Mouse (Mus musculus) brain, adult 2 months (tissue): ENCODE results near the gene Kirrel.

ENCODE experiments used
- DNase-seq: peaks from one replicate; pipeline ENCODE4 v3.0.0; 2011; ENCODE audit warnings: low read depth, low spot score

Kirrel gene

DNA sequence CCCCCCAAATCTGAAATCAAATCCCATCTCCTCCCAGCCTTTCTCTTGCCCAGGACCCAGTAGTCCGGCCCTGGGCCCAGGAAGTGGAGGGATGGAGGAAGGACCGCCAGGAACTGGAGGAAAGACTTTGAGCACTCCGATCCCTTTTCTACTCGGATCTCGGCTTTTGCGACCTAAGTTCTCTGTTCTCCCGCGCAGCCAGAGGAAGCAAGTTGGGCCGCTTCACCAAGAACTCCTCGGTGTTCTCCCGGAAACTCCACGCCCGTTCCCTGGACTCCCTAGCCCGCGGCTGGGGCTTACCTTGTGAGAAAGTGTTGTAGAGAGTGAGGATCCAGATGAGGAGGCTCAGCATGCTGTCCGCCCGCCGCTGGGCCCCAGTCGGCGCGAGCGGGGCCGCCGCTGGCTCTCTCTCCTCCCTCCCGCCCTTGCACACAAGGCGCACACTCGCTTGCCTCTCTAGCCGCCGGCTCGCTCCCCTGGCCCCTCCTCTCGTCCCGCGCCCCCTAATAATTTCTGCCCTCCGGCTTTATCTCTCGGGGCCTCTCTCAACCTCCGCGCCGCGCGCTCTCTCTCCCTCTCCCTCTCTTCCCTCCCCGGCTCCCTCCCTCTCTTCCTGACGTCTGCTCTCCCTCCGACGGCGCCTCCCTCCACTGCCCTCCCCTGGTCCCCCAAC is at the start of gene Kirrel:
Kirrel (minus strand) TSS at position 652 of the 673 bp plus-strand sequence.
- peak; percentile 74 for DNase-seq

DNA sequence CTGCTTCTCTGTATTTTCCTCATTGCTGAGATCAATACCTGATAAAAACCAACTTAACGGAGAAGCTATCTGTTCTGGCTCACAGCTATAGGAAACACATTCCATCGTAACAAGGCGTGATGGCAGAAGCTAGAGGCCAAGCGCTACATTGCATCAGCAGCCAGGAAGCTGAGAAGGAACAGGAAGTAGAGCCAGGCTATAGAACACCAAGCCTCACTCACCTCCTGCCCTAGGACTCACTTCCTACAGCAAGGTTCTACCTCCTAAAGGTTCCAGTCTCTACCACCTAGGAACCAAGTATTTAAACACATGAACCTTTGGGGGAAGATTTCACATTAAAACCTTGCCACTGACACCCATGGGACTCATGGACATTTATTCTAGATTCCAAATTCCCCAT is 49.1 kb upstream of the Kirrel start:
- DNase-seq = no peak

DNA sequence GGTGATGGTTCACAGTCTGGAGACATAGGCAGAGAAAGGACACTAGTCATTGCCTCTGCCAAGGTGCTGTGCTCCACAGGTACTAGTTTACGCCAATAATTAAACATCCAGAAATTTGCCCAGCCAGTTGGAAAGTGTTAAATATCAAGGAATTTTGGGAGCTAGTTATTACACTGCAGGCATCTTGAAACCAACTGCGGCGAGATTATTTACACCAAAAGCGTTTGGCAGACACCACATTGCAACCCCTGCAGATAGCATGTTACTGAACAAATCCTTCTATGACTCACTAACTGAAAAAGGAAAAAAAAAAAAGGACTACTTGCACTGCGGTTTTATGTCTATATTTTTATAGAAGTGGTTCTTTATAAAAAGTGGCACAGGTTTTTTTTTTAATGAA is 47.8 kb upstream of the Kirrel start:
- peak; percentile 53 for DNase-seq

DNA sequence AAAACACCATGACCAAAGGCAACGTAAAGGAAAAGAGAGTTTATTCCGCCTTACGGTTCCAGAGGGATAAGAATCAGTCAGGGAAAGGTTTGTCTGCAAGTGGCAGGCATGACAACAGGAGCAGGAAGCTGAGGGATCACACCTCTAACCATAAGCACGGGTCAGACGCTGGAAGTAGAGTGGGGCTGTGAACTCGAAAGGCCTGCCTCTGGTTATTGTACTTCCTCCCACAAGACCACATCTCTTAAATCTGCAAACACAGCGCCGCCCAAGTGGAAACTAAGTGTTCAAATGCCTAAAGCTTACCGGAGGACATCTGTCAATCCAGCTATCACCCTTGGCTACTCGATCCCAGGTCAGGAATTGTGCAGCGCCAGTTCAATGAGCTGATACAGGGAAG is 40.6 kb upstream of the Kirrel start:
- no peak for DNase-seq

DNA sequence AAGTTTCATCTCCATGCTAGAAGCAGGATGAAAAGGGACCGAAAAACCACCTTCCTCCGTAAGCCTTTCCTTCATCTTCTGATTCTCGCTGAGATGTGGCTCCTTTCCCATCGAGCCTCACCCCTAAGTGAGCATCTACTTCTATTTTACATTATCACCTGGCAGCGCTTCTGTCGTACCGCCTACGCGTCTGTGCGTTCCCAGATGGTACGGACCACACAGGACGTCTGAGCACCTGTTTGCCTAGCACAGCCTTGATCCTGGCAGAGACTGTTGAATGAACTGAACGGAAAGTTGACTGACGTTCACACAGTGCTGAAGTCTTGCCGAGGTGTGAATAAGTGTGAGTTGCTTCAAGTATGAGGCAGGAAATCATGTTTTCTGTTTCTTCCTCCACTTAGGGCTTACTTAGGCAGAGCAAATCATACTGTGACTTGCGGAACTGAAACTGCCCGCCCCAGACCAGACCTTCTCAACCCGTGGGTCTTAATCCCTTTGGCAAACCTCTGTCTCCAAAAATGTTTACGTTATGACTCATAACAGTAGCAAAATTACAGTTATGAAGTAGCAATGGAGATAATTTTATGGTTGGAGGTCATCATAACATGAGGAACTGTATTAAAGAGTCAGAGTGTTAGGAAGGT is 39.8 kb upstream of the Kirrel start:
- DNase-seq = peak; percentile 59

DNA sequence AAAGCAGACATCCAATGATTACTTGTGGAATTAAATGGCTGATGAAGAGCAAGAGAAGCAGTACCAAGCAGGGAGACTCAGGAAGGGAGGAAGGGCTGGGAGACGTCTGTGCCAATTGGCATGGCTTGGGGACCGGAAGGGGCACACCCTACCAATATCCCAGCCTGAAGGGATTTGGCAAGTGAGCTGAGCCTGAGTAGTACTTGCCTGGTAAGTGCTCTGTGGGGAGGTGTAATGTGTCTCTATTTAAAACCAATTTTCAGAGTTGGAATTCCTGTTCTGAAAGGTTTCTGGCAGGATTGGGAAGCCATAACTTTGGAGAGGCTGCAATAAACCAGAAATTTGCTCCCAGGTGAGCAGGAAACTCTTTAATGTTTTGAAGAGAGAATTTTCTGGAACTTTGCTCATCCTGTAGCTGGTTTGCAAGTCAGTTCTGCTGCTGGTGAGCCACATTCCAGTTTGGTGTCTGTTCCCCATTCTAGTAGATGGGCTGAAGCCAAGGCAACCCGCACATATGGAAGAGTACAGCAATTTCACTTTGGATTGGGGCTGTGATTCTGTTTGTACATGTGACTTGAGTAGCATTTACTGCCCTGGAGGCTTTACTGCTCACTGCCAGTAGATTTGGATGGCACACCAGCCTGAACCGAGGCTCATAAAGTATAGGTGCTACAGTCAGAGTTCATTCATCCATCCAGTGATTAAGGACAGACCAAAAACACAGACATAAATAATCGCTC is 32.0 kb upstream of the Kirrel start:
- no peak for DNase-seq

DNA sequence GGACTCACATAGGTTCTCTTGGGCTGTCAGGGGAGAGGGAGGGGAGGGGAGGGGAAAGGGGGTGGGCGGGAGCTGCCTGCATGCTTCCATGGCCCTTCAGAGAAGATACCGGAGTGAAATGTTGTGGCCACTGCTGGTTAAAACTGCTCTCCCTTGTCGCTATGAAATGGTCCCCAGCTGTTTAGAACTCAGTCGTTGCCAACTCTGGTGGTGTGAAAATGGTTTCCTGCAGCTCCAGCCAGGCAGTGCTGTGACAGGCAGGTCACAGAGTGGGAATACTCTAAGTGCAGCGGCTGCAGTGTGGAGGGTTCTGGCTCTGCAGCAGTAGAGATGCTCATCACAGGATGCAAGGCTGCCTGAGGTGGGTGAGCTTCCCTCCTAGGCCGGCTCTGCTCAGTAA is 22.1 kb upstream of the Kirrel start:
- DNase-seq = no peak

DNA sequence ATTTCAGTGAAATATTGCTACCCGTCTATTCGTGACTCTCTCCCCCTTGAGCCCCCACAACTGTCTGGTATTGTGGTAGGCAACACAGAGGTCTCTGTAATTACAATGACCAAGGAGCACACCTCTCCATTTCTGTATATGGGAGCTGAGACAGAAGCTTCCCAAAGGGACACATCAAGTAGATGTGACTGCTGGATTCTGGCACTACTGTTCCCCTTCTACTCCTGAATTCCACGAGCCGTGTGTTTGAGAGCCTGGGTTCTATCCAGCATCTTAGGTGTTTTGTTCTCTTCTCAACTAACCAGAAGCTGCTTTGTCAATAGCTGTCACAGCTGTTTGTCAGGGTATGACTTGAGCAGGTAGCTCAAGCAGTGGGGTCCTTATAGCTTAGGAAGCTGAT is 20.5 kb upstream of the Kirrel start:
- DNase-seq = no peak

DNA sequence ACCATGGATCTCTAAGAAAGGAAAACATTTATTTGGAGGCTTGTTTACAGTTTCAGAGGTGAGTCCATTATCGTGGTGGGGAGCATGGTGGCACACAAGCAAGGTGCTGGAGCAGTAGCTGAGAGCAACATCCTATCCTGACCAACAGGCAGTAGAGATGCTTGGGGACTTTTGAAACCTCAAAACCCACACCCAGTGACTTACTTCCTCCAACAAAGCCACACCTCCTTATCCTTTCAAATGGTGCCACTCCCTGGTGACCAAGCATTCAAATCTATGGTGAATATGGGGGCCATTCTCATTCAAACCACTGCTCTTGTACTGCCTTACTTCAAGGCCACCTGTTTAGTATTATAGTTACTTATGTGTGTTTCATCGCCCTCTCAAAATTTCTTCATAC is 20.0 kb upstream of the Kirrel start:
- no peak for DNase-seq

DNA sequence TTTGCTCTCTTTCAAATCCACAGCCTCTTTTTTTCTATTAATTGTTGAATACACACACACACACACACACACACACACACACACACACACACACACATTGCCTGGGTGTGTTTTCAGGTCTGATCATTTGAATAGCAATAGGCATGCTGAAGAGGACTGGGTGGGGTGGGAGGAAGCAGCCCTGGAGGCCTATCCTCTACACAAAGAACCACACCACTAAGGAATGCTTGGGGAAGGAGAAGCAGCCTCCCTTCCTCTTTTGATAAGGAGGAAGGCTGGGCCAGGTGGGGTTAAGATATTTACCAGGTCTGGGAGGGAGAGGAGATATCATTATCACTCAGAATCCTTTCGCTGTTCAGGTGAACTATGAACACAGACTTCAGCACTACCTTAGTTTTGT is 19.2 kb upstream of the Kirrel start:
- no peak for DNase-seq

DNA sequence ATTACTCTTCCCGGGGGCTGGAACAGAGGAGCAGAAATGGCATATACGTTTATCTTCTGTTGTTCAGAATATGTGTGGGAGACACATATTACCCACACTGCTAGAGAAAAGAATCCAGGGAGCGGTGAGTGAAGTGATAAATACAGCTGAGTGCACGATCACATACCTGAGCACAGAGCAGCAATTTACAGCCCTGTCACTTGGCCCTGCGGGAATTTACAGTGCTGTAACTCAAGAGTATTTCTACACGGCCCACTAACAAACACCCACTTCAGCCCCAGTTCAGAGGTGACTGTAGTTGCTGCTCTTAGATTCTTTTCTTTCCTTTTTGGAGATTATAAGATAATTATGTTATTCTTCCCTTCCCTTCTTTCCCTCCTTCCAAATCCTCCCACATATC is 18.8 kb upstream of the Kirrel start:
- no peak for DNase-seq

DNA sequence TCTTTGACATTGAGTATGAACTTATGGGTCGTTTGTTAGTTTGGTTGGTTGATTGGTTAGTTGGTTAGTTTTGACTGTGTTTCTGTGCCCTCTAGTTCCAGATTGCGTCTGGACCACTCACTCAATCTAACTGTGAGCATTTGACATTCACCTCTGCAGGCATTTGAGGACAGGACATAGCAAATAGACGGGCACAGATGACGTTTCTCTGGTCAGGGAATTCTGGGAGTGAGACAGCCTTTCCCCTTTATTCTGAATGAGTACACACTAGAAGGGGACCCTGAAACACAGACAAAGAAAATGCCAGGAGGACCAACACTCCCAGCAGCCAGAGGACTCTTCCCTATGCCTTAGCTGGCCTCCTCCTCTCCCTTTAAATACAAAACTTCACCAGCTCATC is 2.1 kb upstream of the Kirrel start:
- DNase-seq = no peak

DNA sequence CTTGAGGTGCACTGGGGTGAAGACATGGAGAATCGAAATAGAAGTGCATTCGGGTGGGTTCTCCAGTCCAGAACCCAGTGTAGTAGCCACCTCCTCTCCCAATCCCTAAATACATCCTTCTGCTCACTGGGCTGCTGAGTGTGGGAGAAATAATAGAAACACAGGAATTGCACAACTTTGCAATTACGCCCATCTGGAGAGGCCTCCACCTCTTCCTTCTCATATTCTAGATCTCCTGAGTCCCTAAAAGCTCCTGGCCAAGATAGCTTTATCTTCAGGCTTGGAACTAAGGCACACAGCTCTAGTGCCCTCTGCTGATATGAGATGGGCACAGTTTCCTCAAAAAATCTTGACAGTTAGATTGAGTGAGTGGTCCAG is 880 bp upstream of the Kirrel start:
- DNase-seq = peak; percentile 65

DNA sequence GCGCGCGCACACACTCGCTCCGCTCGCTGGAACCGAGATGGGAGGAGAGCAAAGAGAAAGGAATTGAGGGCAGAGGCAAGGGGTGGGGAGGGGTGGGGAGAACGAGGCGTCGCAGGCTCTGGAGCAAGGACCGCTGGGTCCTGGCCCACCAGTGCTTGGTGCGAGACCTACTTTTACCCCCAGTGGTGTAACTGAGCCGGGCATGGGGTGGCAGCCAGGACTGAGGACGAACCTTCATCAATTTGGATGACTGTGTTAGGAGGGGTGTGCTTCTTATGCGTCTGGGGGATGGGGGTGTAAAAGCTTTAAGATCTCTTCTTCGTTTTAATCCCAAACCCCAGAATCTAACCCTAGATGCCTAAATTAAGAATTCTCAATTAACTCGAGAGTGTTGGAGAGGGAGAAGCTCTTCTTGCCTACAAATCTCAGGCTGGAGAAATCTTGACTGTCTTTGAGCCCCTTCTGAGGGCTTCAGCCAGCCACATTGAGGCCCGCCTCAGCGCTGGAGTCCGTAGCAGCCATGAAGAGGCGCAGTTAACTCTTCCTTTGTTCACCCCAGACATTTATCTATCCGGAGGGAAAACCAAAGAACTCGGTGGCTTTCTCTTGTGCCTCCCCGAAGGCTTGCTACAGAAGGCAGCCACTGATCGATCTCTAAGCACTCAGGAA is 356 bp upstream of the Kirrel start:
- DNase-seq = no peak

DNA sequence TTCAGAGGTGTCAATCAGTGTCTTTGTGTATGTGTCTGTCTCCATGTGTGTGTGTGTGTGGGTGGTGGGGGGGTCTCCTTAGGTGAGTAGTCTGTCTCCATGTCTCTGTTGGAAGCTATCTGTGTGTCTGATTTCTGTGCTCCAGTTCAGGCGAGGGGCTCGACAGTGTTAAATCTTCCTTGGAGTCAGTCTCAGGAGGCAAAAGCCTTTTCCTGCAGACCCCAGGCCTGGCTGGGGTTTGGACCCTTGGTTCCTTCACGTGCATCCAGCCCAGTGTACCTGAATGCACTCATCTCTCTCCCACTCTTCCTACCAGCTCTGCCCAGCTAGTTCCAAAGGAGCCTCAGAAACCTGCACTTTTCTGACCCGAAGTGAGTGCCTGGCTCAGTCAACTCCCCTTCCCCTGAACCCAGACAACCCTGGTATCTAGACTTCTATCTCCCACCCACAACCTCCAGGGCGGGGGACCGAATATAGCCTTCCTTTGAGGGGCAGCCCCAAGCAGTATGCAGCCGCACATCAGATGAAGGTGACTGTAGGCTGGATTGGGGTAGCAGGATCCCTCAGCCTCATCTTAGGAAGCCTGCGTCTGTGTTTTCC is 961 bp downstream of the Kirrel start:
- DNase-seq = no peak

DNA sequence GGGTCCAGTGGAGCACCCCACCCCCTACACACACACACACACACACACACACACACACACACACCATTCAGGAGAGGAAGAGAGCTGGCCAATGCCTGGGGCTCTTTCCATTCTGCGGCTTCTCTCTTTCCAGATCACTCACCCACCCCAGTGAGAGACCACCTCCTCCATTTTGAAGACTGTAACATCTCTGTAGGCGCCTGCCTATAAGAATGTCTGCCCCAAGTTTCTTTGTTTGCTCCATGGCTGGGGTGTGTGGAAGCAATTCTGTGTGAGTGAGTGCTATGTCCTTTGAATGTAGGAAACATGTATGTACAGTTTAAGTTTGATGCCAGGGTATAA is 1.5 kb downstream of the Kirrel start:
- no peak for DNase-seq

DNA sequence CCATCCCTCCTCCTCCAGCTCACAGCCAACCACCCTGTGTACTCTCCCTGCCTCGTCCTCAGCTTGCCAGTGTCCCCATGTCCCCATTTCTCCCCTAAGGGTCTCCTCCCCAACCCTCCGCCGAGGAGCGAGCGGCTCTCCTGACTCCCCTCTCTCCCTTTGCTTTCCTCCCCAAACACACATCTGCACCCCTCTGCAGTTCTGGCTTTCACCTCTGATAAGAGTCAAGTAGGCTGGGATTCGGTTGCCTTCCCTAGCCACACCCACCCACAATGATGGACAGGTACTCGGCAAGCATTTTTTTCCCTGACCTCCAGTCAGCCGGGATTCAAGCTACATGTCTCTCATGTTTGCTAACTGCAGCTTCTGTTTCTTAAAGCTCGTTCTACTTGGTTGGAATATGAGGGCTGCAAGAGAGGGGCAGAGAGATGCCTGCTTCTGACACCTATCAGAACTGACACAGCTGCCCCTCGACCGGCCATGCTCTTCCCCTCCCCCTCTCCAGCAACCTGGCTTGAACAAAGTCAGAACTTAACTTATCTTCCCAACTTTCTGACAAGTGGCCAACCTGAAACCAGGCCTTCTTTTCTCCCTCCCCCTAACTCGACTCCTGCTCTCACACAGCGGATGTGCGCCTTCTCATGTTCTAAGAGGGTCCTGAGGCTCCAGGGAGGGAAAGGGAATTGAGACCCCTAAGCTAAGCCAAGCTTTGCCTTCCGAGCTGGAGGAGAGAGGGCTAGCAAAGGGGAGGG is 2.0 kb downstream of the Kirrel start:
- DNase-seq = peak; percentile 51

DNA sequence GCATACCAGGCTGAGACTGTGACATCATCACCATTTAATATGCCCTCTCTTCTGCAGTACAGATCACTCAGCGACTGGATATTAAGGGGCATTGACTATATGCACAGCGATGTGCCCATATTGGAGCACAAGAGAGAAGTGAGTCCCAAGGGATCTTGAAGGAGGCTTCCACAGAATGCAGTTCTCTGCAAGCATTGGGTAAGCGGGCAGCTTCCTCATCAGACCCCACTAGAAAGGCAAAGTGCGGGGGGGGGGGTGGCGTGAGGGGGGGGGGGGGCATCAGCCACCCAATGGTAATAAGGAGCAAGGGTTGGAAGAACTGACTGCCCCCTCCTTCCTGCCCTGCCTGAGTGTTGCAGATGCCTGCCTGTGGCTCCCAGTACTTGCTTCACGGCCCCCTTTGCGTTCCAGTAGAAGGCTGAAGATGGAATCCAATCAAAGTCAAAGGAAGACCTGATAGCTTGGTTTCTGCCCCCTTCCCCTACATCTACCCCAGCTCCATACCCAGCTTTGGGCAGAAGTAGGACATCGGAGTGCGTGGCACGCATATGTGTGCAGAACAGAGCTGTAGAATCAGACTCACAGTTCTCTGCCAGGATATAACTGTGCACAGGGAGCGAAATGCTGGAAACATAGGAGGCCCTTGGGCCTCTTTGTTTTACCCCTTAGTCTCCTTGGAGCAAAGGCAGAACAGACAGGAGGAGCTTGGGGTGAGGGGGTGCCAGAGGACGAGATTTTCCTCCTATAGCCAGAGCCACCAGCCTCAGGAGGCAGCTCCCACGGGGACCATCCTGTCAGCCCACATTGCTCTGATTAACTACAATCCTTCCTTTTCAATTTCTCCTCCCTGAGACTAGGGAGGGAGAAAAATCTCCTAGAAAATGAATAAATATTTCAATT is 3.1 kb downstream of the Kirrel start:
- DNase-seq = no peak

DNA sequence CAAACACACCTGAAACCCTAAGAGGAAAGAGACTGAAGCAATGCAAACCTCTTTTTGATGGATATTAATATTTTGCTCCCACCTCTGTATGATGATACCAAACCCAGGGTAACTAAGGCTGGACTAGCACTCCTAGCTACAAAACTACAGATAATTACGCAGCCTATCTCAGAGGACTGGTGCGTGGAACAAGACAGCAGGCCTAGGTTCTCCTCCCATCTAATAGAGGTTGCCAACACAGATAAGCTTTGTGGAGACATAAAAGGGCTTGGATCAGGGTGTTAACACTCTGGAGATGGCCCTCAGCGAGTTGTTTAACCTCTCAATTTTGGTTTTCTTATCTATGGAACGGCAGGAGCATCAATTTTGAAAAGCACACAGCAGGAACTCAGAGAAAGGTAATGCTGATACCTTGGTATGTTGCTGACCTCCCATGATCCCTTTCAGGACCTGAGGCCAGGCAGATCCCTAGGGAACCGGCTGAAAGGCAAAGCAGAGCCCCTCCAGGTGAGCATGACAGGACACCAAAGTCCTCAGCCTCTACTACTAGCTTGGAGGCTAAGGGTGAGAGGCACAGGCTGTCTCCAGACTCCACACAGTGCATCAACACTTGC is 5.0 kb downstream of the Kirrel start:
- no peak for DNase-seq

DNA sequence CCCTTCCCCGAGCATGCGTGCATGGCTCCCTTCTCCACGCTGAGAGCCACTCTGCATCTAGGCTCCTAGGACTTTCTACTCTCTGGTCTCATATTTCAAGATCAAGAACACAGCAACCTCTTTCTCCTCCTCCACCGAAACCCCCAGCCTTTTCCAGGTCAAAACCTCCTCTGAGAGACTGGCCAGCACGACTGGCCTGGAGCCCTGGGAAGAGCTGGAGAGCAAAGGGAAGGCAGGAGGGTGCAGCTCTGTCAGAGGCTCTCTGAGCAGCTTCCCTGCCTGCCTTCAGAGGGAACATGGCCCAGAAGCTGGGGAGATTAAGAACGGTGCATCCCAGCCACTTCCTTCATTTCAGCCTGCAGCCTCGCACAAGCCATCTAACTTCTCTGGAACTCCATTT is 5.8 kb downstream of the Kirrel start:
- DNase-seq = no peak
